In the genomic region with DNA sequence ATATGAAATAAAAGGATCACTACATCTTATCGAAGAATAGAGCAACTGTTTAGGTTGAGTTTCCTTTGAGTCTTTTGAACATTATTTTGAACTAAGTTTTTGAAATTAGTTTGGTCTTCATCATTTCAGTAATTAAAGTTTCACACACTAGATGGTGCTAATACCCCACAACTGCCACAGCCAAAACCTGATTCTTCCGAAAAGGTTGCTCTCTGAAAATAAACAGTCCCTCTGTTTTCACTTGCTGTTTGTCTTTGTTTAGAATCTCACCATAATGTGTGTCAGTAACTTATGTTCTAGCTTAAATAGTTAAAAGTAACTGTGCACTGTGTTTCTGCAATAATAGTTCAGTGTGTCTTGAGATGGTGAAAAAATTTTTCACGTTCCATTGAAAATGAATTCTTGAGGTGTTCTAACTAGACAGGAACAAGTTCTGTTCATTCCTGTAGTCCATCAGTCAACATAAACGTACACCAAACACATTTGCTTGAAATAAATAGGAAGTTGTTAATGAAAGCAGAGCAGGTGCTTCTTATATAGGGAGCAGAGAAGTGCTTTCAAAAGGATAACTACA, we compare ENCODE assay signal across 12 mouse cellular contexts. TPM values are rescaled to one million over a fixed set of nuclear protein-coding genes. Genes with fewer than 3 reads are reported as not detected.
A peak's percentile ranks its signal among the peaks of the same experiment; 100 is the strongest.
DNase-seq lines count a peak whose midpoint lies in the region; ATAC-seq and TF ChIP-seq lines count a peak whose summit lies in the region.
"Had no signal": no experiment of that assay in that cellular context is flagged by ENCODE, and none has a peak within 500 bp of the region (broad histone marks: within the 10 kb centered on the region; RNA-seq: fewer than 3 reads in every experiment).

No protein-coding gene starts in this region.

- TF ChIP-seq EP300 in liver, postnatal 0 days (IDR thresholded peaks at IDR 0.05; ENCODE audit: low read depth): no peak

- H3K4me1 ChIP-seq in heart, embryonic 14.5 days (ENCODE audit: control insufficient read depth in 2 of 2, insufficient read depth in 2 of 2, low read length in 2 of 2): no peaks in the 10 kb centered on the region
- no peaks in the 10 kb centered on the region for H3K4me1 ChIP-seq in heart, embryonic 10.5 days
- no peaks in the 10 kb centered on the region for H3K4me1 ChIP-seq in liver, postnatal 0 days (ENCODE audit: insufficient read depth)
- no peaks in the 10 kb centered on the region for H3K4me1 ChIP-seq in liver, embryonic 11.5 days (replicated peaks; ENCODE audit: control insufficient read depth, insufficient read depth, low read length)
- H3K4me1 ChIP-seq: limb, embryonic 15.5 days; midbrain, embryonic 12.5 days had no signal

- H3K27me3 ChIP-seq in heart, embryonic 14.5 days (ENCODE audit: control insufficient read depth, insufficient read depth, low read length): no peaks in the 10 kb centered on the region
- no peaks in the 10 kb centered on the region for H3K27me3 ChIP-seq in heart, embryonic 10.5 days (ENCODE audit: insufficient read depth, poor library complexity, severe bottlenecking)
- H3K27me3 ChIP-seq in liver, postnatal 0 days (ENCODE audit: insufficient read depth, low read length): no peaks in the 10 kb centered on the region
- no peaks in the 10 kb centered on the region for H3K27me3 ChIP-seq in liver, embryonic 11.5 days (replicated peaks; ENCODE audit: control insufficient read depth, insufficient read depth, low read length)
- H3K27me3 ChIP-seq: limb, embryonic 15.5 days; midbrain, embryonic 12.5 days had no signal

- no peak for ATAC-seq in heart, embryonic 14.5 days (ENCODE audit: insufficient number of reproducible peaks, insufficient read depth, low FRiP score, low read depth)
- ATAC-seq in liver, postnatal 0 days: 0 out of 2 replicates have a peak, but pooled peaks have one; percentile 35
- no peak for ATAC-seq in liver, embryonic 11.5 days (replicated peaks; ENCODE audit: low FRiP score)
- ATAC-seq: intestine, embryonic 16.5 days had no signal

- H3K36me3 ChIP-seq in heart, embryonic 14.5 days (ENCODE audit: control insufficient read depth, insufficient read depth, low read length): no peaks in the 10 kb centered on the region
- no peaks in the 10 kb centered on the region for H3K36me3 ChIP-seq in heart, embryonic 10.5 days
- H3K36me3 ChIP-seq in liver, postnatal 0 days (replicated peaks; ENCODE audit: insufficient read depth, low read length): 0 out of 2 replicates have a peak, but pooled peaks cover 2% of the 10 kb centered on the region
- H3K36me3 ChIP-seq in liver, embryonic 11.5 days (ENCODE audit: control insufficient read depth, insufficient read depth, low read length): no peaks in the 10 kb centered on the region
- H3K36me3 ChIP-seq: limb, embryonic 15.5 days; midbrain, embryonic 12.5 days had no signal

- intact Hi-C loops in heart, postnatal 14 days (cut with DNase I): loop anchor here (1.0 to 10.0 kb wide), 3 partner anchors 263 to 489 kb away; no protein-coding TSS in a partner anchor

- no peak overlapping the region for H3K9ac ChIP-seq in heart, embryonic 14.5 days (ENCODE audit: low read length)
- H3K9ac ChIP-seq in liver, postnatal 0 days (replicated peaks): no peak overlapping the region
- H3K9ac ChIP-seq in liver, embryonic 11.5 days (ENCODE audit: low read depth, low read length): no peak overlapping the region
- H3K9ac ChIP-seq: limb, embryonic 15.5 days; midbrain, embryonic 12.5 days had no signal

- peak; percentile 63 for TF ChIP-seq CTCF in liver, postnatal 0 days (IDR thresholded peaks at IDR 0.05; ENCODE audit: low read depth)

- no peak overlapping the region for H3K4me3 ChIP-seq in heart, embryonic 14.5 days (ENCODE audit: control insufficient read depth in 1 of 2, insufficient read depth in 1 of 2, low read depth in 1 of 2, low read length in 2 of 2)
- no peak overlapping the region for H3K4me3 ChIP-seq in heart, embryonic 10.5 days
- no peak overlapping the region for H3K4me3 ChIP-seq in liver, postnatal 0 days (ENCODE audit: low read depth, low read length)
- H3K4me3 ChIP-seq in liver, embryonic 11.5 days (ENCODE audit: low read depth, low read length): no peak overlapping the region
- H3K4me3 ChIP-seq: limb, embryonic 15.5 days; midbrain, embryonic 12.5 days had no signal

- H3K9me3 ChIP-seq in heart, embryonic 14.5 days (ENCODE audit: control insufficient read depth, low read length): no peaks in the 10 kb centered on the region
- H3K9me3 ChIP-seq in heart, embryonic 10.5 days: no peaks in the 10 kb centered on the region
- no peaks in the 10 kb centered on the region for H3K9me3 ChIP-seq in liver, postnatal 0 days (ENCODE audit: low read length)
- H3K9me3 ChIP-seq in liver, embryonic 11.5 days (ENCODE audit: control insufficient read depth, low read length): no peaks in the 10 kb centered on the region
- H3K9me3 ChIP-seq: limb, embryonic 15.5 days; midbrain, embryonic 12.5 days had no signal

- 0 out of 2 replicates have a peak overlapping the region, but pooled peaks have one; percentile 5 for H3K4me2 ChIP-seq in heart, embryonic 14.5 days (ENCODE audit: low read length)
- H3K4me2 ChIP-seq in liver, postnatal 0 days (ENCODE audit: low read depth, low read length): peak overlapping the region; percentile 1; the same call in 1 of the 2 replicates
- H3K4me2 ChIP-seq in liver, embryonic 11.5 days: no peak overlapping the region
- H3K4me2 ChIP-seq: limb, embryonic 15.5 days; midbrain, embryonic 12.5 days had no signal

- no peak for DNase-seq in heart, embryonic 10.5 days (ENCODE audit: low spot score)
- no peak for DNase-seq in liver, postnatal 0 days
- DNase-seq in liver, embryonic 11.5 days (ENCODE audit: low spot score): no peak
- DNase-seq in Muller cell, postnatal 12 days (ENCODE audit: inconsistent ontology term): peak; percentile 16
- peak; percentile 5 for DNase-seq in mesoderm, embryonic 11.5 days (ENCODE audit: low read depth, low spot score)
- no peak for DNase-seq in thymus, postnatal 4 days
- no peak for DNase-seq in heart, postnatal 14 days
- DNase-seq: right cerebral cortex, adult 18-20 months had no signal

- no peak overlapping the region for H3K27ac ChIP-seq in heart, embryonic 14.5 days (replicated peaks in 1 of 2; ENCODE audit: control insufficient read depth in 1 of 2, insufficient read depth in 1 of 2, low read depth in 2 of 2, low read length in 2 of 2)
- no peak overlapping the region for H3K27ac ChIP-seq in heart, embryonic 10.5 days
- no peak overlapping the region for H3K27ac ChIP-seq in liver, postnatal 0 days (ENCODE audit: low read depth)
- H3K27ac ChIP-seq in liver, embryonic 11.5 days (ENCODE audit: low read depth, low read length): no peak overlapping the region
- H3K27ac ChIP-seq: limb, embryonic 15.5 days; midbrain, embryonic 12.5 days had no signal

- WGBS in heart, embryonic 14.5 days: 32% methylated on average over 4 of the region's 4 CpGs
- 43% methylated on average over 4 of the region's 4 CpGs for WGBS in heart, embryonic 10.5 days
- WGBS in liver, postnatal 0 days (ENCODE audit: insufficient replicate concordance): 25% methylated on average over 4 of the region's 4 CpGs
- WGBS in liver, embryonic 11.5 days: 46% methylated on average over 4 of the region's 4 CpGs

RNA-seq across cellular contexts. Expression of a gene that starts 11.9 kb away (rescaled TPM):
- 35.7 and 38.4 TPM in 2 replicates for polyA plus RNA-seq in heart, embryonic 14.5 days (2014; fragmentation: Nextera tagmentation; extraction: Ambion mirVana)
- polyA plus RNA-seq in heart, embryonic 10.5 days (2016; fragmentation: Nextera tagmentation; extraction: Ambion mirVana): 1.5 and 4.7 TPM in 2 replicates
- 118 and 119 TPM in 2 replicates for polyA plus RNA-seq in liver, postnatal 0 days (2015; fragmentation: Nextera tagmentation; extraction: Ambion mirVana)
- 3.7 and 5.2 TPM in 2 replicates for polyA plus RNA-seq in liver, embryonic 11.5 days (2014; fragmentation: Nextera tagmentation; extraction: Ambion mirVana)
- 10 to 100 TPM; 40.3 to 64.5 TPM for total RNA-seq in heart, postnatal 14 days (2021)

Comparison
In these comparisons a context has a peak if more than half of its experiments do, and no peak if none do; other contexts are left out.
1. DNase-seq: peak in Muller cell, postnatal 12 days (single experiment) and mesoderm, embryonic 11.5 days (single experiment); none in heart, embryonic 10.5 days (single experiment), liver, postnatal 0 days (single experiment), liver, embryonic 11.5 days (single experiment), thymus, postnatal 4 days (single experiment) and heart, postnatal 14 days (0 of 2).